Mouse (Mus musculus) heart, postnatal 0 days (tissue): ENCODE data around the gene Tac4.

Experiments used
- CTCF ChIP-seq: IDR thresholded peaks from 2 replicates; pipeline ENCODE4 v1.5.1; 2016; ENCODE audit warnings: antibody characterized with exemption, control low read depth, low read depth
- EP300 ChIP-seq: IDR thresholded peaks from 2 replicates; pipeline ENCODE4 v1.6.1; 2016; ENCODE audit warnings: antibody characterized with exemption, low read depth

DNA sequence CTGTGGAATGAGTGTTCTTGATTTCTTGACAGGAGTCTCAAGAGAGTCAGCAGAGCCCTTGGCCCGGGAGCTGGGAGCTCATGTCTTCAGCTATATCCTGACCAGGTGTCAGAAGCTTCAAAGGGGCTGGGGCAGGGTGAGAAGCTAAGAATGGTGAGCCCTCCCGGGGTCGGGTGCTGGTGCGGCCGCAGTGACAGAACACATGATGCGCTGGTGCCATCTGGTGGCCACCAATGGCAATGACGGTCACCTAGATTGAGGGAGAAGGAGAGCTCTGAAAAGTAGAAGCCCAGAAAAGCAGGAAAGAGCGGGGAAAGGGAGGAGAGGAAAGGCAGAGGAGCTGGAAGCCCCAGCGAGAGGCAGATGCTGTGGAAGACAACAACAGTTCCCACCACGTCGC lies 10.0 kb upstream of the Tac4 start:
- TF ChIP-seq CTCF, result peak; percentile 96
- TF ChIP-seq EP300, result no peak
